Mouse (Mus musculus): ENCODE measurements around the gene Samd4b. TPM values are rescaled to one million over a fixed set of nuclear protein-coding genes. Genes with fewer than 3 reads are reported as not detected.
A peak's percentile ranks its signal among the peaks of the same experiment; 100 is the strongest.

The Samd4b gene
- polyA plus RNA-seq, 1 experiment from 2014 or later = 36.0 TPM

- WGBS = 64% methylated on average over 7 of the region's 7 CpGs
- DNase-seq (ENCODE audit: low spot score) = peak; percentile 9
- Histone ChIP-seq H3K36me3 (replicated peaks) (peaks cover 81% of the 10 kb centered on the region), H3K9me3 (peaks cover 7% of the 10 kb centered on the region; the same call in 1 of the 2 replicates), H3K27me3 (replicated peaks; ENCODE audit: low read depth, poor library complexity, severe bottlenecking) (no peaks in the 10 kb centered on the region), H3K4me1 (peaks cover 28% of the 10 kb centered on the region), H3K27ac (replicated peaks) (no peak overlapping the region), H3K4me3 (peak overlapping the region; percentile 13; the same call in 1 of the 2 replicates)
Measured at GRCm38 (mm10) chr7:28358431-28358830, 239.5 kb downstream of the Samd4b start.

GRCm38 (mm10) chr7:28357984-28358383 lies 240.0 kb downstream of the Samd4b start:
- Histone ChIP-seq H3K27me3 (replicated peaks; ENCODE audit: low read depth, poor library complexity, severe bottlenecking) (no peaks in the 10 kb centered on the region), H3K27ac (replicated peaks) (peak overlapping the region; percentile 75; the same call in 1 of the 2 replicates), H3K36me3 (replicated peaks) (peaks cover 81% of the 10 kb centered on the region)

GRCm38 (mm10) chr7:28356981-28357380 lies 241.0 kb downstream of the Samd4b start:
- WGBS = 4% methylated on average over 5 of the region's 5 CpGs
- Histone ChIP-seq H3K4me3 (peak overlapping the region; percentile 35), H3K36me3 (replicated peaks) (peaks cover 81% of the 10 kb centered on the region), H3K27ac (replicated peaks) (peak overlapping the region; percentile 75), H3K4me1 (peaks cover 30% of the 10 kb centered on the region), H3K27me3 (replicated peaks; ENCODE audit: low read depth, poor library complexity, severe bottlenecking) (no peaks in the 10 kb centered on the region), H3K9me3 (peaks cover 7% of the 10 kb centered on the region; the same call in 1 of the 2 replicates)
- DNase-seq (ENCODE audit: low spot score) = peak; percentile 68

More at GRCm38 (mm10) chr7:28357984-28358383, 240.0 kb downstream of the Samd4b start:
- H3K4me1 ChIP-seq = peaks cover 28% of the 10 kb centered on the region
- 8% methylated on average over 5 of the region's 5 CpGs for WGBS
- DNase-seq (ENCODE audit: low spot score) = no peak
- peaks cover 7% of the 10 kb centered on the region; the same call in 1 of the 2 replicates for H3K9me3 ChIP-seq
- peak overlapping the region; percentile 13; the same call in 1 of the 2 replicates for H3K4me3 ChIP-seq

- H3K36me3 ChIP-seq (replicated peaks) = peaks cover 71% of the 10 kb centered on the region
- 87% methylated on average over 3 of the region's 3 CpGs for WGBS
Measured at GRCm38 (mm10) chr7:28355221-28355620, 242.7 kb downstream of the Samd4b start.

GRCm38 (mm10) chr7:28354596-28354995 lies 243.3 kb downstream of the Samd4b start:
- H3K4me3 ChIP-seq = no peak overlapping the region
- 91% methylated on average over 3 of the region's 3 CpGs for WGBS
- H3K9me3 ChIP-seq = no peaks in the 10 kb centered on the region
- H3K4me1 ChIP-seq = peaks cover 44% of the 10 kb centered on the region
- H3K36me3 ChIP-seq (replicated peaks) = peaks cover 65% of the 10 kb centered on the region
- DNase-seq (ENCODE audit: low spot score) = no peak
- H3K27ac ChIP-seq (replicated peaks) = no peak overlapping the region
- H3K27me3 ChIP-seq (replicated peaks; ENCODE audit: low read depth, poor library complexity, severe bottlenecking) = no peaks in the 10 kb centered on the region

More at GRCm38 (mm10) chr7:28355221-28355620, 242.7 kb downstream of the Samd4b start:
- H3K4me3 ChIP-seq = peak overlapping the region; percentile 8; the same call in 1 of the 2 replicates
- no peaks in the 10 kb centered on the region for H3K27me3 ChIP-seq (replicated peaks; ENCODE audit: low read depth, poor library complexity, severe bottlenecking)
- H3K9me3 ChIP-seq = no peaks in the 10 kb centered on the region
- DNase-seq (ENCODE audit: low spot score) = no peak
- H3K4me1 ChIP-seq = peaks cover 38% of the 10 kb centered on the region
- no peak overlapping the region for H3K27ac ChIP-seq (replicated peaks)

- WGBS = 92% methylated on average over 3 of the region's 3 CpGs
- no peak for DNase-seq (ENCODE audit: low spot score)
- no peaks in the 10 kb centered on the region for H3K9me3 ChIP-seq
- peaks cover 60% of the 10 kb centered on the region for H3K36me3 ChIP-seq (replicated peaks)
- peaks cover 48% of the 10 kb centered on the region for H3K4me1 ChIP-seq
- 0 out of 2 replicates have a peak overlapping the region, but pooled peaks have one; percentile 5 for H3K4me3 ChIP-seq
- H3K27me3 ChIP-seq (replicated peaks; ENCODE audit: low read depth, poor library complexity, severe bottlenecking) = no peaks in the 10 kb centered on the region
- H3K27ac ChIP-seq (replicated peaks) = no peak overlapping the region
Measured at GRCm38 (mm10) chr7:28354113-28354581, 243.8 kb downstream of the Samd4b start.

GRCm38 (mm10) chr7:28353267-28353666 lies 244.7 kb downstream of the Samd4b start:
- WGBS = 98% methylated on average over 2 of the region's 2 CpGs
- no peak overlapping the region for H3K4me3 ChIP-seq
- H3K4me1 ChIP-seq = peaks cover 45% of the 10 kb centered on the region
- no peaks in the 10 kb centered on the region for H3K27me3 ChIP-seq (replicated peaks; ENCODE audit: low read depth, poor library complexity, severe bottlenecking)
- H3K27ac ChIP-seq (replicated peaks) = no peak overlapping the region
- no peaks in the 10 kb centered on the region for H3K9me3 ChIP-seq
- H3K36me3 ChIP-seq (replicated peaks) = peaks cover 51% of the 10 kb centered on the region
- no peak for DNase-seq (ENCODE audit: low spot score)

GRCm38 (mm10) chr7:28351676-28352191 lies 246.2 kb downstream of the Samd4b start:
- 39% methylated on average over 4 of the region's 4 CpGs for WGBS
- Histone ChIP-seq H3K27me3 (replicated peaks; ENCODE audit: low read depth, poor library complexity, severe bottlenecking) (no peaks in the 10 kb centered on the region), H3K27ac (replicated peaks) (peak overlapping the region; percentile 96), H3K36me3 (replicated peaks) (peaks cover 47% of the 10 kb centered on the region), H3K4me3 (peak overlapping the region; percentile 86), H3K9me3 (no peaks in the 10 kb centered on the region), H3K4me1 (peaks cover 29% of the 10 kb centered on the region)
- DNase-seq (ENCODE audit: low spot score) = no peak

- H3K4me1 ChIP-seq = peaks cover 26% of the 10 kb centered on the region
- no peaks in the 10 kb centered on the region for H3K9me3 ChIP-seq
- no peaks in the 10 kb centered on the region for H3K27me3 ChIP-seq (replicated peaks; ENCODE audit: low read depth, poor library complexity, severe bottlenecking)
- under 1% methylated on average over 50 of the region's 50 CpGs for WGBS
- H3K27ac ChIP-seq (replicated peaks) = peak within 1 kb of the TSS; percentile 96
- H3K4me3 ChIP-seq = peak within 1 kb of the TSS; percentile 86
- peak; percentile 98 for DNase-seq (ENCODE audit: low spot score)
- peaks cover 40% of the 10 kb centered on the region for H3K36me3 ChIP-seq (replicated peaks)
Measured at GRCm38 (mm10) chr7:28350155-28350883, 247.6 kb downstream of the Samd4b start, which contains the start of gene Rps16. Gene Rps16 (plus strand): TSS chr7:28350652.

Small RNA genes lying within 50 kb of the gene (microRNA-seq; reads per million reads assigned to microRNA genes)
- 2.1 reads per million for gene Mir7049

Other genes starting within 250 kb of the Samd4b start
- gene Rps16, start 247.5 kb downstream of the Samd4b start, polyA plus RNA-seq (2016; fragmentation: Nextera tagmentation; extraction: Ambion mirVana) = 1,023 and 1,043 TPM in 2 replicates
- 93.4 and 101 TPM in 2 replicates for gene Plekhg2, start 225.5 kb downstream of the Samd4b start, polyA plus RNA-seq (2016; fragmentation: Nextera tagmentation; extraction: Ambion mirVana)
- gene Zfp36, start 217.9 kb downstream of the Samd4b start, polyA plus RNA-seq (2016; fragmentation: Nextera tagmentation; extraction: Ambion mirVana) = 5.6 and 5.7 TPM in 2 replicates
- gene Med29, start 205.4 kb downstream of the Samd4b start, polyA plus RNA-seq (2016; fragmentation: Nextera tagmentation; extraction: Ambion mirVana) = 61.9 and 62.6 TPM in 2 replicates
- 88.3 and 89.0 TPM in 2 replicates for gene Paf1, start 205.2 kb downstream of the Samd4b start, polyA plus RNA-seq (2016; fragmentation: Nextera tagmentation; extraction: Ambion mirVana)
- gene Gmfg, start 160.7 kb downstream of the Samd4b start, polyA plus RNA-seq (2016; fragmentation: Nextera tagmentation; extraction: Ambion mirVana) = 6.9 and 7.1 TPM in 2 replicates
- gene Lrfn1, start 146.2 kb downstream of the Samd4b start, polyA plus RNA-seq (2016; fragmentation: Nextera tagmentation; extraction: Ambion mirVana) = 4.9 TPM in 2 replicates
- not detected in 2 replicates for gene Ifnl2, start 87.7 kb downstream of the Samd4b start, polyA plus RNA-seq (2016; fragmentation: Nextera tagmentation; extraction: Ambion mirVana)
- gene Ifnl3, start 75.3 kb downstream of the Samd4b start, polyA plus RNA-seq (2016; fragmentation: Nextera tagmentation; extraction: Ambion mirVana) = not detected in 2 replicates
- not detected in 2 replicates for gene Sycn, start 57.3 kb downstream of the Samd4b start, polyA plus RNA-seq (2016; fragmentation: Nextera tagmentation; extraction: Ambion mirVana)
- 0.10 TPM in 1 of 2 replicates, not detected in the other for gene Nccrp1, start 50.9 kb downstream of the Samd4b start, polyA plus RNA-seq (2016; fragmentation: Nextera tagmentation; extraction: Ambion mirVana)
- 70.1 and 75.8 TPM in 2 replicates for gene Pak4, start within 50 bp of the Samd4b start, polyA plus RNA-seq (2016; fragmentation: Nextera tagmentation; extraction: Ambion mirVana)
- gene Acp7, start 33.2 kb upstream of the Samd4b start, polyA plus RNA-seq (2016; fragmentation: Nextera tagmentation; extraction: Ambion mirVana) = not detected in 2 replicates
- gene Fbxo27, start 94.7 kb upstream of the Samd4b start, polyA plus RNA-seq (2016; fragmentation: Nextera tagmentation; extraction: Ambion mirVana) = 7.8 TPM in 2 replicates
- 11.9 and 14.3 TPM in 2 replicates for gene Fbxo17, start 118.7 kb upstream of the Samd4b start, polyA plus RNA-seq (2016; fragmentation: Nextera tagmentation; extraction: Ambion mirVana)
- 163 and 164 TPM in 2 replicates for gene Mrps12, start 143.7 kb upstream of the Samd4b start, polyA plus RNA-seq (2016; fragmentation: Nextera tagmentation; extraction: Ambion mirVana)
- gene Sars2, start 143.8 kb upstream of the Samd4b start, polyA plus RNA-seq (2016; fragmentation: Nextera tagmentation; extraction: Ambion mirVana) = 40.3 and 44.6 TPM in 2 replicates
- gene Ccer2, start 158.0 kb upstream of the Samd4b start, polyA plus RNA-seq (2016; fragmentation: Nextera tagmentation; extraction: Ambion mirVana) = 0.49 and 2.1 TPM in 2 replicates
- 64.4 and 64.8 TPM in 2 replicates for gene Sirt2, start 168.6 kb upstream of the Samd4b start, polyA plus RNA-seq (2016; fragmentation: Nextera tagmentation; extraction: Ambion mirVana)
- 55.1 and 55.5 TPM in 2 replicates for gene Nfkbib, start 169.4 kb upstream of the Samd4b start, polyA plus RNA-seq (2016; fragmentation: Nextera tagmentation; extraction: Ambion mirVana)
- 2.2 and 2.8 TPM in 2 replicates for gene Rinl, start 190.8 kb upstream of the Samd4b start, polyA plus RNA-seq (2016; fragmentation: Nextera tagmentation; extraction: Ambion mirVana)
- gene Hnrnpl, start 210.4 kb upstream of the Samd4b start, polyA plus RNA-seq (2016; fragmentation: Nextera tagmentation; extraction: Ambion mirVana) = 325 and 346 TPM in 2 replicates
- 75.8 and 81.7 TPM in 2 replicates for gene Ech1, start 227.1 kb upstream of the Samd4b start, polyA plus RNA-seq (2016; fragmentation: Nextera tagmentation; extraction: Ambion mirVana)
- 4.4 and 4.9 TPM in 2 replicates for gene Lgals4, start 235.7 kb upstream of the Samd4b start, polyA plus RNA-seq (2016; fragmentation: Nextera tagmentation; extraction: Ambion mirVana)